Mouse (Mus musculus) kidney, adult 9 months (tissue): ENCODE data around the gene Olfr1353.
"Not testable (repeated sequence)": the region's sequence is repeated elsewhere in the genome, so short reads cannot be mapped to it uniquely, and the experiment has no call there.

Experiments used
- DNase-seq: peaks from one replicate; pipeline ENCODE4 v3.0.0; 2022

The Olfr1353 gene

DNA sequence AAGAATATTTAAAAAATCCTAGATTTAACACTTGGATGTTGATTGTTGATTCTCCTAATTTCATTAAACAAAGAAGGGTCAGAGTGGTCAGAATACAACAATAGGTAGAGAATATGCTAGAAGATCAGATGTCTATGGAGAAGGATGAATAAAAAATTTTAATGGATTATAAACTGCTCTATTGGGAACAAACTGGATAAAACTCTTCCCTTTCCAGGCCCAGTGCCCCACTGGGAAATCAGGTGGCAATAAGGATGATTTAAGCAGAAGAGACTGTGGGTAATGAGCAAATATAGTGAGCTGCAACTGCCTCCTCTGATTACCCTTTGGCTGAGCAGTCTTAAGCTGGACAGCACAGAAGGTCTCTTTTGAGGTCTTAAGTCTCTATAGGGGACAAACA lies at the start of gene Olfr1353:
Olfr1353 (plus strand) TSS at position 301 of the 400 bp plus-strand sequence.
- not testable (repeated sequence) for DNase-seq

- DNase-seq = not testable (repeated sequence)
Observed at GRCm38 (mm10) chr10:78950336-78950735, 12.8 kb upstream of the Olfr1353 start, which contains the start of gene Olfr8. TSS of gene Olfr8 (plus strand) at chr10:78950636.

DNA sequence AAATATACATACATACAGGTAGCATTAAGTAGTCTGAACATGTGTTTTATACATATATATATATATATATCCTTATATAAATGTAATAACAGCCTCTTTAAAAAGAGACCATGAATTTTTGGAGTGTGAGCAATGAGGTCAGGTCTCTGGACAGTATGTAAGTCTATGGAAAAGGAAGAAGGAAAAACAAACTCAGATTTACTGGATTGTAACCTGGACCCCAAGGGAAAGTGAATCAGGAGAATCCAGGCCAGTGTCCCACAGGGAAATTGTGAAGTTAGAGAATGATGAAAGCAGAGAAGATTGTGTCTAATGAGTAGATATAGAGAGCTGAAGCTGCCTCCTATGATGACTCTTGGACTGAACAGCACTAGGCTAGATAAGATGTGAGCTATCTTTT lies 17.6 kb downstream of the Olfr1353 start, which contains the start of gene Olfr1352:
Olfr1352 (plus strand) TSS at position 301 of the 400 bp plus-strand sequence.
- no peak for DNase-seq

GRCm38 (mm10) chr10:79012172-79012571 lies 49.1 kb downstream of the Olfr1353 start, which contains the start of gene Olfr1351:
TSS of gene Olfr1351 (plus strand) at chr10:79012472.
- DNase-seq = no peak
